Mouse (Mus musculus): Measurements from ENCODE around the gene Hoxc13. TPM values are rescaled to one million over a fixed set of nuclear protein-coding genes. Genes with fewer than 3 reads are reported as not detected.

Gene Hoxc13
- polyA plus RNA-seq (2012; ENCODE audit: low replicate concordance) = not detected in 2 replicates

GRCm38 (mm10) chr15:102921053-102922011, at the start of gene Hoxc13:
Gene Hoxc13, plus strand, starts transcription at chr15:102921103.

DNA sequence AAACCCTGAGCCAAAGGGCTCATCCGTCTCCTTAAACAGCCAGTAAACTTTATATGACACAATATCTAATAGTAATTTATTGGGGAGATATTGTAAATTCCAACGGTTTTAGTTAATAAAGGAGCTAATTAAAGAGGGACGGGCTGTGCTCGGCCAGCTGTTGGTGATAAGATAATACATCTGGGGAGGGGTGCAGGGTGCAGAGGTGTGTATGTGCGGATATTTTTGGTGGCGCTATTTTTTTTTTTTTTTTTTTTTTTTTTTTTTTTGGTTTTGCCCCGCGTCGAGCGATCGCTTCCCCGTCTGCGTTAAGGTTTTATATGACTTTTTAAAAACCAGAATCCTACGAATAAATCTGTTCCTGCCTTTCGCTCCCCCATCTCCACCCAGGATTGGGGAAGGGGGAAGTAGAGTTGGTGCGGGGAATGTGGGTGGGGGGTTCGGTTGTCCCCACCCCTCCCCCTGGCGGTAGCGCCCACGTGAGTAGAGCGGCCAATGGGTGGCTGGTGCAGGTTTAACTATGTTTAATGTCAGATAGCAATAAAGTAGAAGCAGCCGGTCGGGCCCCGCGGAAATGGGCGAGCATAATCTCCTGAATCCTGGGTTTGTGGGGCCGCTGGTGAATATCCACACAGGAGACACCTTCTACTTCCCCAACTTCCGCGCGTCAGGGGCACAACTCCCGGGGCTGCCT, 15.5 kb downstream of the Hoxc13 start, which contains the start of gene Hoxc12:
Hoxc12 (plus strand) TSS at position 479 of the 694 bp plus-strand sequence.

DNA sequence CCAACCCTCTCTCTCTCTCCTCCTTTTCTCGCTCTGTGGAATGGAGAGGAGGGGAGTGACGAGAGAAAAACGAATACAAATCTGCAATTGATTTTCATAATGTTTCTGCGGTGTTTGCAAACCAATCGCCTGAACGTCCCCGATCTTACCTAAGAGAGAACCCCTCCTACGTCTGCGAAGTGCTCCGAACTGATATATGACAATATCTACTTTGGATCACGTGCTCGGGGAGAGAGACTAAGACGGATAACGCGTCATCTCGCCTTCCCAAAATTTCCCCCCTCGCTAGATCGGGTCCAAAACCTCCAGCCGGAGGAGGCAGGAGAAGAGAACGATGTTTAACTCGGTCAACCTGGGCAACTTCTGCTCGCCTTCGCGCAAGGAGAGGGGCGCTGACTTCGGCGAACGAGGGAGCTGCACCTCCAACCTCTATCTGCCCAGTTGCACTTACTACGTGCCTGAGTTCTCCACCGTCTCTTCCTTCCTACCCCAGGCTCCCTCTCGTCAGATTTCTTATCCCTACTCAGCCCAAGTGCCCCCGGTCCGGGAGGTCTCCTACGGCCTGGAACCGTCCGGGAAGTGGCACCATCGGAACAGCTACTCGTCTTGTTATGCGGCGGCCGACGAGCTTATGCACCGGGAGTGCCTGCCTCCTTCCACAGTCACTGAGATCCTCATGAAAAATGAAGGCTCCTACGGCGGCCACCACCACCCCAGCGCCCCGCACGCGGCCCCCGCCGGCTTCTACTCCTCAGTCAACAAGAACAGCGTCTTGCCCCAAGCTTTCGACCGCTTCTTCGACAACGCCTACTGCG, 33.5 kb downstream of the Hoxc13 start, which contains the start of gene Hoxc11:
Hoxc11 (plus strand) TSS at position 236 of the 815 bp plus-strand sequence.

DNA sequence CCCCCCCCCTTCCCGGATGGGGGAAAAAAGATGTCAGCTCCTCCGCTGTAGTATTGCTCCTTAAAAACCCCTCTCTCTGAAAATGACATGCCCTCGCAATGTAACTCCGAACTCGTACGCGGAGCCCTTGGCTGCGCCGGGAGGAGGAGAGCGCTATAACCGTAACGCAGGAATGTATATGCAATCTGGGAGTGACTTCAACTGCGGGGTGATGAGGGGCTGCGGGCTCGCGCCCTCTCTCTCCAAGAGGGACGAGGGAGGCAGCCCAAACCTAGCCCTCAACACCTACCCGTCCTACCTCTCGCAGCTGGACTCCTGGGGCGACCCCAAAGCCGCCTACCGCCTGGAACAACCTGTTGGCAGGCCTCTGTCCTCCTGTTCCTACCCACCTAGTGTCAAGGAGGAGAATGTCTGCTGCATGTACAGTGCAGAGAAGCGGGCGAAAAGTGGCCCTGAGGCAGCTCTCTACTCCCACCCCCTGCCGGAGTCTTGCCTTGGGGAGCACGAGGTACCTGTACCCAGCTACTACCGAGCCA, 45.9 kb downstream of the Hoxc13 start, which contains the start of gene Hoxc10:
Hoxc10 (plus strand) TSS at position 21 of the 536 bp plus-strand sequence.

DNA sequence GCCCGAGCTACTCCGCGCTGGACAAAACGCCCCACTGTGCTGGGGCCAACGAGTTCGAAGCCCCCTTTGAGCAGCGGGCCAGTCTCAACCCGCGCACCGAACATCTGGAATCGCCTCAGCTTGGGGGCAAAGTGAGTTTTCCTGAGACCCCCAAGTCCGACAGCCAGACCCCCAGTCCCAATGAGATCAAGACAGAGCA, 46.3 kb downstream of the Hoxc13 start, which contains the start of gene Hoxc5:
Hoxc5 (plus strand) TSS at position 132 of the 199 bp plus-strand sequence.

DNA sequence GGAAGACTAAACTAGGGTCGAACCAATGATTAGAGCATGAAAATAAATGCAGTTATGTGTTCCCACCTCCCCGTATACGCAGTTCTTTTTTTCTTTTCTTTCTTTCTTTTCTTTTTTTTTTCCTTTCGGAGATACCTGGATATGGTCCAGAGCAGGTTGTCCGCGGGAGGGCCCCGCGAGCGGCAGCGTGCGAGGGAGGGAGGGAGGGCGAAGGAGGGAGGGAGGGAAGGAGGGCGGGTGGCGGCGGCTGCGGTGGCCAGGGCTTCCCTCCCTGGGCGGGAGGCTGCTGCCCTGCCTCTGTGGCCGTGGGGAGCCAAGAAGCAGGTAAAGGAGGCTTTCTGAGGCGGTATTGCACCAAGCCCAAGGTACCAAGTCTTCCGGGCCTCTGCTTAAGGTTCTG, 55.3 kb downstream of the Hoxc13 start, which contains the start of gene Hoxc9:
Hoxc9 (plus strand) TSS at position 269 of the 400 bp plus-strand sequence.

Other genes starting within 250 kb of the Hoxc13 start
- gene Atp5g2, start 248.8 kb upstream of the Hoxc13 start, polyA plus RNA-seq (2012; ENCODE audit: low replicate concordance) = 18.4 and 237 TPM in 2 replicates
- 9.7 and 15.0 TPM in 2 replicates for gene Calcoco1, start 198.9 kb upstream of the Hoxc13 start, polyA plus RNA-seq (2012; ENCODE audit: low replicate concordance)
- not detected in 2 replicates for gene Hoxc12, start 15.7 kb downstream of the Hoxc13 start, polyA plus RNA-seq (2012; ENCODE audit: low replicate concordance)
- 0.11 TPM in 1 of 2 replicates, not detected in the other for gene Hoxc11, start 33.3 kb downstream of the Hoxc13 start, polyA plus RNA-seq (2012; ENCODE audit: low replicate concordance)
- gene Hoxc10, start 45.7 kb downstream of the Hoxc13 start, polyA plus RNA-seq (2012; ENCODE audit: low replicate concordance) = 0.18 TPM in 1 of 2 replicates, not detected in the other
- 0.06 TPM in 1 of 2 replicates, not detected in the other for gene Hoxc5, start 46.3 kb downstream of the Hoxc13 start, polyA plus RNA-seq (2012; ENCODE audit: low replicate concordance)
- not detected in 2 replicates for gene Hoxc9, start 55.3 kb downstream of the Hoxc13 start, polyA plus RNA-seq (2012; ENCODE audit: low replicate concordance)
- not detected in 2 replicates for gene Hoxc8, start 69.5 kb downstream of the Hoxc13 start, polyA plus RNA-seq (2012; ENCODE audit: low replicate concordance)
- gene Hoxc6, start 77.2 kb downstream of the Hoxc13 start, polyA plus RNA-seq (2012; ENCODE audit: low replicate concordance) = 0.27 and 0.62 TPM in 2 replicates
- gene Hoxc4, start 97.8 kb downstream of the Hoxc13 start, polyA plus RNA-seq (2012; ENCODE audit: low replicate concordance) = 0.55 TPM in 1 of 2 replicates, not detected in the other
- 1.9 TPM in 2 replicates for gene Smug1, start 246.0 kb downstream of the Hoxc13 start, polyA plus RNA-seq (2012; ENCODE audit: low replicate concordance)